15 mouse cellular contexts compared by ENCODE assay signal in the genomic region with DNA sequence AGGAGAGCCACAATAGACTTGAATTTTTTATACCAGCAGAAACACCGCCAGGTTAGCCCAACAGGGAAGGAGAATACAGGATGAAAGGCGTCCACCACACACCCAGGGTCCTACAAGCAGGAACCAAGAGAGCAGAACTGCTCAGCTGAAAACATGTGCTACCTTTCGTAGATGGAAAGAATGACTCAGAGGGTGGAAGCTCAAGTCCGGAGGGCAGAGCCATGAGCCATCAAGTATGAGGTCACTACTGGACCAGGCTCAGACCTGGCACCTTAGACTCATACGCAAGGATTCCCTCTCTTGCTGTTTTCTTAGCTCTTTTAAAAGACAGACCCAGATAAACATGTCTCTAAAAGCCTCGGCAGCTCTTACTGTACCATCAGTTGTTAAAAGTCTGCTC.
DNase-seq lines count a peak whose midpoint lies in the region; ATAC-seq and TF ChIP-seq lines count a peak whose summit lies in the region.
"Had no signal": no experiment of that assay in that cellular context is flagged by ENCODE, and none has a peak within 500 bp of the region (broad histone marks: within the 10 kb centered on the region; RNA-seq: fewer than 3 reads in every experiment).

No protein-coding gene starts in this region.

- no peak overlapping the region for H3K27ac ChIP-seq in CH12.LX (ENCODE audit: insufficient read depth, low read depth)
- no peak overlapping the region for H3K27ac ChIP-seq in liver, postnatal 0 days (ENCODE audit: low read depth)
- H3K27ac ChIP-seq: hindbrain, embryonic 14.5 days; liver, embryonic 13.5 days had no signal

- H3K9me3 ChIP-seq in CH12.LX (replicated peaks; ENCODE audit: low read length) = no peaks in the 10 kb centered on the region
- no peaks in the 10 kb centered on the region for H3K9me3 ChIP-seq in liver, postnatal 0 days (ENCODE audit: low read length)
- H3K9me3 ChIP-seq: liver, embryonic 13.5 days had no signal

- TF ChIP-seq EP300 in CH12.LX (IDR thresholded peaks at IDR 0.05; ENCODE audit: low read length) = peak; percentile 89
- TF ChIP-seq EP300 in liver, postnatal 0 days (IDR thresholded peaks at IDR 0.05; ENCODE audit: low read depth) = no peak

- H3K36me3 ChIP-seq in CH12.LX (replicated peaks in 1 of 2; ENCODE audit: control insufficient read depth in 1 of 2, insufficient read depth in 1 of 2, low read length in 1 of 2) = no peaks in the 10 kb centered on the region
- H3K36me3 ChIP-seq in liver, postnatal 0 days (replicated peaks; ENCODE audit: insufficient read depth, low read length) = no peaks in the 10 kb centered on the region
- H3K36me3 ChIP-seq: liver, embryonic 13.5 days had no signal

- H3K79me2 ChIP-seq in CH12.LX (replicated peaks; ENCODE audit: control insufficient read depth, extremely low read depth, insufficient read depth, poor library complexity, severe bottlenecking) = no peaks in the 10 kb centered on the region

- peak overlapping the region; percentile 53 for H3K4me2 ChIP-seq in CH12.LX (ENCODE audit: insufficient read depth, low read depth, poor library complexity, severe bottlenecking)
- no peak overlapping the region for H3K4me2 ChIP-seq in liver, postnatal 0 days (ENCODE audit: low read depth, low read length)
- H3K4me2 ChIP-seq: hindbrain, embryonic 14.5 days; liver, embryonic 13.5 days had no signal

- TF ChIP-seq CTCF in CH12.LX (conservative IDR thresholded peaks at IDR 0.05 in 1 of 2, IDR thresholded peaks at IDR 0.05 in 1 of 2; ENCODE audit: low read depth in 2 of 2, low read length in 2 of 2) = no peak
- no peak for TF ChIP-seq CTCF in liver, postnatal 0 days (IDR thresholded peaks at IDR 0.05; ENCODE audit: low read depth)

- in situ Hi-C loops in CH12.LX (cut with MboI; ENCODE audit: low pct_ligation_motif_present, low pct_unique_long_range_greater_than_20kb, low sequenced_read_pairs) = no loop called here

- no peaks in the 10 kb centered on the region for H3K27me3 ChIP-seq in CH12.LX (replicated peaks)
- H3K27me3 ChIP-seq in liver, postnatal 0 days (ENCODE audit: insufficient read depth, low read length) = no peaks in the 10 kb centered on the region
- H3K27me3 ChIP-seq: liver, embryonic 13.5 days had no signal

- no peak overlapping the region for H3K9ac ChIP-seq in CH12.LX (ENCODE audit: insufficient read depth, low read depth)
- H3K9ac ChIP-seq in liver, postnatal 0 days (replicated peaks) = no peak overlapping the region
- H3K9ac ChIP-seq: hindbrain, embryonic 14.5 days; liver, embryonic 13.5 days had no signal

- no peak for TF ChIP-seq POLR2A in CH12.LX (IDR thresholded peaks at IDR 0.05; ENCODE audit: low read depth, low read length)

- peak; percentile 94 for DNase-seq in heart, adult 11 months
- DNase-seq in heart, adult 8-10 months (ENCODE audit: low spot score) = no peak
- DNase-seq in CH12.LX (ENCODE audit: extremely low read depth) = peak; percentile 83
- peak; percentile 60 for DNase-seq in fibroblast of lung, adult 2 months (ENCODE audit: low read depth)
- DNase-seq in heart, postnatal 25 days (ENCODE audit: low spot score) = peak; percentile 36
- no peak for DNase-seq in left cerebral cortex, postnatal 4 days
- no peak for DNase-seq in liver, postnatal 0 days
- DNase-seq in left cerebral cortex, postnatal 36 days (ENCODE audit: low spot score in 2 of 2) = no peak
- DNase-seq: cerebellum, adult 8-10 months; kidney, adult 18-20 months; liver, embryonic 13.5 days; right cerebral cortex, postnatal 14 days; thymus, postnatal 25 days had no signal

- peaks cover 0 to 24% of the 10 kb centered on the region in 2 experiments; a peak in 2 of 4 replicates for H3K4me1 ChIP-seq in CH12.LX (ENCODE audit: control insufficient read depth in 1 of 2, insufficient read depth in 2 of 2)
- H3K4me1 ChIP-seq in liver, postnatal 0 days (ENCODE audit: insufficient read depth) = no peaks in the 10 kb centered on the region
- H3K4me1 ChIP-seq: liver, embryonic 13.5 days had no signal

- 69% methylated on average over 6 of the region's 6 CpGs for WGBS in liver, postnatal 0 days (ENCODE audit: insufficient replicate concordance)

- H3K4me3 ChIP-seq in CH12.LX (replicated peaks in 1 of 3; ENCODE audit: low read depth in 2 of 3, low read length in 2 of 3, poor library complexity in 1 of 3) = no peak overlapping the region
- no peak overlapping the region for H3K4me3 ChIP-seq in liver, postnatal 0 days (ENCODE audit: low read depth, low read length)
- H3K4me3 ChIP-seq: erythroblast, embryonic 14.5 days; liver, embryonic 13.5 days had no signal

- intact Hi-C loops in heart, postnatal 25 days (cut with DNase I) = loop anchor here (5.0 kb wide), 1 partner anchor 74 kb away; no protein-coding TSS in a partner anchor
- intact Hi-C loops in left cerebral cortex, postnatal 4 days (cut with DNase I) = no loop called here
- intact Hi-C loops in left cerebral cortex, postnatal 36 days (cut with DNase I) = no loop called here

- no peak for ATAC-seq in liver, postnatal 0 days

- TF ChIP-seq RAD21 in CH12.LX (IDR thresholded peaks at IDR 0.05; ENCODE audit: low read depth, low read length) = no peak

- dilution Hi-C loops in CH12.LX (cut with MboI; ENCODE audit: extremely low pct_ligation_motif_present, extremely low pct_unique_long_range_greater_than_20kb, low sequenced_read_pairs) = no loop called here

TF ChIP-seq in CH12.LX, 34 proteins besides CTCF, POLR2A, EP300 and RAD21:
- TF ChIP-seq NRF1 (IDR thresholded peaks at IDR 0.05; ENCODE audit: low read depth, low read length) (no peak), MEF2A (IDR thresholded peaks at IDR 0.05; ENCODE audit: borderline replicate concordance, low read depth, low read length) (peak; percentile 60; the same call in 1 of the 2 replicates), TCF12 (IDR thresholded peaks at IDR 0.05; ENCODE audit: low read depth, low read length) (peak; percentile 28; the same call in 1 of the 2 replicates), USF2 (conservative IDR thresholded peaks at IDR 0.05; ENCODE audit: low read depth, low read length) (no peak), SIN3A (IDR thresholded peaks at IDR 0.05; ENCODE audit: low read length) (no peak), MXI1 (IDR thresholded peaks at IDR 0.05; ENCODE audit: low read depth, low read length) (peak; percentile 58; the same call in 1 of the 2 replicates), BHLHE40 (IDR thresholded peaks at IDR 0.05; ENCODE audit: low read depth, low read length) (peak; percentile 65), MYC (IDR thresholded peaks at IDR 0.05; ENCODE audit: low read depth, low read length) (peak; percentile 96), JUND (conservative IDR thresholded peaks at IDR 0.05; ENCODE audit: low read depth, low read length) (peak; percentile 98), ETS1 (conservative IDR thresholded peaks at IDR 0.05; ENCODE audit: low read depth, low read length) (peak; percentile 88), JUN (IDR thresholded peaks at IDR 0.05; ENCODE audit: insufficient read depth, low read depth, low read length) (peak; percentile 97), TBP (conservative IDR thresholded peaks at IDR 0.05; ENCODE audit: low read depth, low read length) (no peak), GABPA (IDR thresholded peaks at IDR 0.05; ENCODE audit: insufficient replicate concordance, low read depth, low read length) (no peak), MAX (IDR thresholded peaks at IDR 0.05; ENCODE audit: low read length) (peak; percentile 89), IRF4 (IDR thresholded peaks at IDR 0.05; ENCODE audit: low read depth, low read length) (peak; percentile 70; the same call in 1 of the 2 replicates)

Comparison
In these comparisons a context has a peak if more than half of its experiments do, and no peak if none do; other contexts are left out.
1. DNase-seq: peak in heart, adult 11 months (single experiment), CH12.LX (single experiment), fibroblast of lung, adult 2 months (single experiment) and heart, postnatal 25 days (single experiment); none in heart, adult 8-10 months (single experiment), left cerebral cortex, postnatal 4 days (single experiment), liver, postnatal 0 days (single experiment) and left cerebral cortex, postnatal 36 days (0 of 2).